Mouse (Mus musculus) bone marrow macrophage, adult 2 months (primary cell): ENCODE measurements around the gene Csf1.

Source experiments
- CTCF ChIP-seq: IDR thresholded peaks from 2 replicates; pipeline ENCODE4 v1.5.1; 2012; ENCODE audit warnings: low read depth, mild to moderate bottlenecking, low read length, moderate library complexity
- POLR2A ChIP-seq: IDR thresholded peaks from 2 replicates; pipeline ENCODE4 v1.6.1; 2012; ENCODE audit warnings: mild to moderate bottlenecking, low read depth, low read length, borderline replicate concordance

GRCm38 (mm10) chr3:107772860-107773259 is 12.6 kb upstream of the Csf1 start:
- TF ChIP-seq POLR2A (no peak), CTCF (no peak)
